ENCODE assay signal across 8 mouse cellular contexts in genomic region chr11:60779673-60780189, GRCm38 (mm10). TPM values are rescaled to one million over a fixed set of nuclear protein-coding genes. Genes with fewer than 3 reads are reported as not detected.
DNase-seq lines count a peak whose midpoint lies in the region; ATAC-seq and TF ChIP-seq lines count a peak whose summit lies in the region.

No protein-coding gene starts in this region.

- H3K36me3 ChIP-seq in heart, embryonic 15.5 days = peaks cover 15% of the 10 kb centered on the region
- H3K36me3 ChIP-seq in embryonic facial prominence, embryonic 11.5 days (replicated peaks; ENCODE audit: control insufficient read depth, insufficient read depth, low read depth, low read length) = no peaks in the 10 kb centered on the region; the same call in 1 of the 2 replicates
- peaks cover 10% of the 10 kb centered on the region; the same call in 1 of the 2 replicates for H3K36me3 ChIP-seq in hindbrain, postnatal 0 days (ENCODE audit: insufficient read depth, low read length)
- H3K36me3 ChIP-seq in midbrain, embryonic 15.5 days (replicated peaks) = peaks cover 10% of the 10 kb centered on the region; the same call in 1 of the 2 replicates

- DNase-seq in heart, adult 8-10 months (ENCODE audit: low spot score) = no peak
- no peak for DNase-seq in embryonic facial prominence, embryonic 11.5 days (ENCODE audit: low spot score)
- DNase-seq in hindbrain, postnatal 0 days (ENCODE audit: low spot score) = no peak
- DNase-seq in c-Kit-positive CD71-positive TER-119-positive erythroid progenitor cells, embryonic 14.5 days (ENCODE audit: low spot score) = no peak
- no peak for DNase-seq in left cerebral cortex, adult 8-10 months (ENCODE audit: low spot score in 2 of 2)
- no peak for DNase-seq in embryo, embryonic 10.5 days (ENCODE audit: low spot score)

- H3K9ac ChIP-seq in heart, embryonic 15.5 days = peak overlapping the region; percentile 34
- no peak overlapping the region for H3K9ac ChIP-seq in embryonic facial prominence, embryonic 11.5 days (replicated peaks; ENCODE audit: low read length)
- H3K9ac ChIP-seq in hindbrain, postnatal 0 days (replicated peaks; ENCODE audit: low read length) = no peak overlapping the region
- H3K9ac ChIP-seq in midbrain, embryonic 15.5 days = peak overlapping the region; percentile 19; the same call in 1 of the 2 replicates

- H3K27me3 ChIP-seq in heart, embryonic 15.5 days = no peaks in the 10 kb centered on the region
- no peaks in the 10 kb centered on the region for H3K27me3 ChIP-seq in embryonic facial prominence, embryonic 11.5 days (ENCODE audit: control insufficient read depth, insufficient read depth, low read length)
- no peaks in the 10 kb centered on the region for H3K27me3 ChIP-seq in hindbrain, postnatal 0 days (ENCODE audit: insufficient read depth, low read length)
- no peaks in the 10 kb centered on the region for H3K27me3 ChIP-seq in midbrain, embryonic 15.5 days (replicated peaks)

- H3K9me3 ChIP-seq in heart, embryonic 15.5 days (replicated peaks) = no peaks in the 10 kb centered on the region
- H3K9me3 ChIP-seq in embryonic facial prominence, embryonic 11.5 days (replicated peaks; ENCODE audit: control insufficient read depth, low read length) = no peaks in the 10 kb centered on the region
- no peaks in the 10 kb centered on the region for H3K9me3 ChIP-seq in hindbrain, postnatal 0 days (ENCODE audit: low read length)
- no peaks in the 10 kb centered on the region for H3K9me3 ChIP-seq in midbrain, embryonic 15.5 days

- peak overlapping the region; percentile 58 for H3K4me2 ChIP-seq in heart, embryonic 15.5 days
- peak overlapping the region; percentile 25; the same call in 1 of the 2 replicates for H3K4me2 ChIP-seq in embryonic facial prominence, embryonic 11.5 days (ENCODE audit: low read depth, low read length)
- H3K4me2 ChIP-seq in hindbrain, postnatal 0 days (ENCODE audit: low read depth, low read length) = peak overlapping the region; percentile 47
- peak overlapping the region; percentile 79 for H3K4me2 ChIP-seq in midbrain, embryonic 15.5 days

- peak overlapping the region; percentile 26 for H3K4me3 ChIP-seq in heart, embryonic 15.5 days
- H3K4me3 ChIP-seq in embryonic facial prominence, embryonic 11.5 days (ENCODE audit: low read depth, low read length) = no peak overlapping the region
- H3K4me3 ChIP-seq in hindbrain, postnatal 0 days (ENCODE audit: low read length) = 0 out of 2 replicates have a peak overlapping the region, but pooled peaks have one; percentile 18
- H3K4me3 ChIP-seq in midbrain, embryonic 15.5 days = peak overlapping the region; percentile 11; the same call in 1 of the 2 replicates

- ATAC-seq in heart, embryonic 15.5 days (replicated peaks; ENCODE audit: insufficient number of reproducible peaks, insufficient read depth, low FRiP score, low read depth) = no peak
- no peak for ATAC-seq in embryonic facial prominence, embryonic 11.5 days (replicated peaks; ENCODE audit: insufficient number of reproducible peaks, low FRiP score, low TSS enrichment, low read depth)
- ATAC-seq in hindbrain, postnatal 0 days = no peak
- ATAC-seq in midbrain, embryonic 15.5 days (replicated peaks) = no peak

- peaks cover 66% of the 10 kb centered on the region for H3K4me1 ChIP-seq in heart, embryonic 15.5 days (replicated peaks)
- no peaks in the 10 kb centered on the region; the same call in 1 of the 2 replicates for H3K4me1 ChIP-seq in embryonic facial prominence, embryonic 11.5 days (ENCODE audit: control insufficient read depth, insufficient read depth, low read length)
- H3K4me1 ChIP-seq in hindbrain, postnatal 0 days (ENCODE audit: insufficient read depth, low read length) = peaks cover 59% of the 10 kb centered on the region
- H3K4me1 ChIP-seq in midbrain, embryonic 15.5 days = peaks cover 72% of the 10 kb centered on the region

- no peak for TF ChIP-seq CTCF in hindbrain, postnatal 0 days (IDR thresholded peaks at IDR 0.05; ENCODE audit: low read depth)

- 87% methylated on average over 10 of the region's 10 CpGs for WGBS in heart, embryonic 15.5 days
- WGBS in embryonic facial prominence, embryonic 11.5 days = 93% methylated on average over 10 of the region's 10 CpGs
- WGBS in hindbrain, postnatal 0 days = 83% methylated on average over 10 of the region's 10 CpGs
- WGBS in midbrain, embryonic 15.5 days = 89% methylated on average over 10 of the region's 10 CpGs

- H3K27ac ChIP-seq in heart, embryonic 15.5 days = no peak overlapping the region
- no peak overlapping the region for H3K27ac ChIP-seq in embryonic facial prominence, embryonic 11.5 days (replicated peaks; ENCODE audit: low read depth, low read length)
- no peak overlapping the region for H3K27ac ChIP-seq in hindbrain, postnatal 0 days
- no peak overlapping the region for H3K27ac ChIP-seq in midbrain, embryonic 15.5 days

RNA-seq across cellular contexts. Expression of gene Smcr8, which starts 2.4 kb away (rescaled TPM):
- polyA plus RNA-seq in heart, embryonic 15.5 days (2015; fragmentation: Nextera tagmentation; extraction: Ambion mirVana) = 3.2 and 4.7 TPM in 2 replicates
- total RNA-seq in heart, adult 8-10 months (2022) = 10 to 100 TPM; 14.0 to 18.0 (median 15.8) TPM
- polyA plus RNA-seq in embryonic facial prominence, embryonic 11.5 days (2014; fragmentation: Nextera tagmentation; extraction: Ambion mirVana) = 8.9 and 9.9 TPM in 2 replicates
- total RNA-seq in hindbrain, postnatal 0 days (2014; rRNA removed) = 14.6 and 15.2 TPM in 2 replicates
- polyA plus RNA-seq in hindbrain, postnatal 0 days (2015; fragmentation: Nextera tagmentation; extraction: Ambion mirVana) = 3.1 TPM in 2 replicates
- polyA plus RNA-seq in midbrain, embryonic 15.5 days (2015; fragmentation: Nextera tagmentation; extraction: Ambion mirVana) = 6.9 and 7.1 TPM in 2 replicates
- 10 to 100 TPM; 31.7 to 35.9 (median 32.7) TPM for total RNA-seq in left cerebral cortex, adult 8-10 months (2022)

RNA-seq across cellular contexts. Expression of gene Top3a, which starts 2.6 kb away (rescaled TPM):
- 7.4 and 11.0 TPM in 2 replicates for polyA plus RNA-seq in heart, embryonic 15.5 days (2015; fragmentation: Nextera tagmentation; extraction: Ambion mirVana)
- total RNA-seq in heart, adult 8-10 months (2022) = 1 to 10 TPM; 3.9 to 6.1 (median 4.8) TPM
- polyA plus RNA-seq in embryonic facial prominence, embryonic 11.5 days (2014; fragmentation: Nextera tagmentation; extraction: Ambion mirVana) = 18.5 and 20.5 TPM in 2 replicates
- total RNA-seq in hindbrain, postnatal 0 days (2014; rRNA removed) = 10.5 and 11.0 TPM in 2 replicates
- polyA plus RNA-seq in hindbrain, postnatal 0 days (2015; fragmentation: Nextera tagmentation; extraction: Ambion mirVana) = 3.9 and 4.6 TPM in 2 replicates
- 8.2 and 9.4 TPM in 2 replicates for polyA plus RNA-seq in midbrain, embryonic 15.5 days (2015; fragmentation: Nextera tagmentation; extraction: Ambion mirVana)
- 1 to 10 TPM; 5.4 to 7.2 (median 6.6) TPM for total RNA-seq in left cerebral cortex, adult 8-10 months (2022)

RNA-seq across cellular contexts. Expression of gene Shmt1, which starts 31.8 kb away (rescaled TPM):
- 35.7 and 42.0 TPM in 2 replicates for polyA plus RNA-seq in heart, embryonic 15.5 days (2015; fragmentation: Nextera tagmentation; extraction: Ambion mirVana)
- total RNA-seq in heart, adult 8-10 months (2022) = 10 to 100 TPM in 2 of 4 experiments, 1 to 10 TPM in 2; 6.4 to 16.4 (median 10.4) TPM
- polyA plus RNA-seq in embryonic facial prominence, embryonic 11.5 days (2014; fragmentation: Nextera tagmentation; extraction: Ambion mirVana) = 59.1 and 63.0 TPM in 2 replicates
- total RNA-seq in hindbrain, postnatal 0 days (2014; rRNA removed) = 11.9 and 14.4 TPM in 2 replicates
- polyA plus RNA-seq in hindbrain, postnatal 0 days (2015; fragmentation: Nextera tagmentation; extraction: Ambion mirVana) = 7.8 and 10.9 TPM in 2 replicates
- 7.0 and 8.6 TPM in 2 replicates for polyA plus RNA-seq in midbrain, embryonic 15.5 days (2015; fragmentation: Nextera tagmentation; extraction: Ambion mirVana)
- total RNA-seq in left cerebral cortex, adult 8-10 months (2022) = 1 to 10 TPM; 4.0 to 7.1 (median 5.6) TPM

RNA-seq across cellular contexts. Expression of gene Dhrs7b, which starts 50.7 kb away (rescaled TPM):
- polyA plus RNA-seq in heart, embryonic 15.5 days (2015; fragmentation: Nextera tagmentation; extraction: Ambion mirVana) = 26.8 and 30.4 TPM in 2 replicates
- total RNA-seq in heart, adult 8-10 months (2022) = 10 to 100 TPM; 19.9 to 23.9 (median 21.3) TPM
- 30.7 and 33.7 TPM in 2 replicates for polyA plus RNA-seq in embryonic facial prominence, embryonic 11.5 days (2014; fragmentation: Nextera tagmentation; extraction: Ambion mirVana)
- 29.8 and 30.7 TPM in 2 replicates for total RNA-seq in hindbrain, postnatal 0 days (2014; rRNA removed)
- 38.2 and 38.5 TPM in 2 replicates for polyA plus RNA-seq in hindbrain, postnatal 0 days (2015; fragmentation: Nextera tagmentation; extraction: Ambion mirVana)
- polyA plus RNA-seq in midbrain, embryonic 15.5 days (2015; fragmentation: Nextera tagmentation; extraction: Ambion mirVana) = 32.2 and 32.7 TPM in 2 replicates
- 10 to 100 TPM; 27.6 to 30.0 (median 29.5) TPM for total RNA-seq in left cerebral cortex, adult 8-10 months (2022)

RNA-seq across cellular contexts. Expression of gene Mief2, which starts 51.5 kb away (rescaled TPM):
- polyA plus RNA-seq in heart, embryonic 15.5 days (2015; fragmentation: Nextera tagmentation; extraction: Ambion mirVana) = 16.5 and 18.1 TPM in 2 replicates
- 10 to 100 TPM; 37.3 to 51.5 (median 39.8) TPM for total RNA-seq in heart, adult 8-10 months (2022)
- polyA plus RNA-seq in embryonic facial prominence, embryonic 11.5 days (2014; fragmentation: Nextera tagmentation; extraction: Ambion mirVana) = 11.6 and 14.1 TPM in 2 replicates
- total RNA-seq in hindbrain, postnatal 0 days (2014; rRNA removed) = 38.0 and 40.6 TPM in 2 replicates
- 24.8 and 26.0 TPM in 2 replicates for polyA plus RNA-seq in hindbrain, postnatal 0 days (2015; fragmentation: Nextera tagmentation; extraction: Ambion mirVana)
- polyA plus RNA-seq in midbrain, embryonic 15.5 days (2015; fragmentation: Nextera tagmentation; extraction: Ambion mirVana) = 23.8 and 25.4 TPM in 2 replicates
- 10 to 100 TPM; 18.3 to 24.8 (median 19.8) TPM for total RNA-seq in left cerebral cortex, adult 8-10 months (2022)

Comparison
In these comparisons a context has a peak if more than half of its experiments do, and no peak if none do; other contexts are left out.
1. H3K4me2 ChIP-seq: peak in every context shown above with its lines; median percentile 79 in midbrain, embryonic 15.5 days; 58 in heart, embryonic 15.5 days; 47 in hindbrain, postnatal 0 days; 25 in embryonic facial prominence, embryonic 11.5 days.
2. H3K9ac ChIP-seq: peak in heart, embryonic 15.5 days (single experiment) and midbrain, embryonic 15.5 days (single experiment); none in embryonic facial prominence, embryonic 11.5 days (single experiment) and hindbrain, postnatal 0 days (single experiment).